ENCODE assay signal across 16 mouse cellular contexts in the genomic region with DNA sequence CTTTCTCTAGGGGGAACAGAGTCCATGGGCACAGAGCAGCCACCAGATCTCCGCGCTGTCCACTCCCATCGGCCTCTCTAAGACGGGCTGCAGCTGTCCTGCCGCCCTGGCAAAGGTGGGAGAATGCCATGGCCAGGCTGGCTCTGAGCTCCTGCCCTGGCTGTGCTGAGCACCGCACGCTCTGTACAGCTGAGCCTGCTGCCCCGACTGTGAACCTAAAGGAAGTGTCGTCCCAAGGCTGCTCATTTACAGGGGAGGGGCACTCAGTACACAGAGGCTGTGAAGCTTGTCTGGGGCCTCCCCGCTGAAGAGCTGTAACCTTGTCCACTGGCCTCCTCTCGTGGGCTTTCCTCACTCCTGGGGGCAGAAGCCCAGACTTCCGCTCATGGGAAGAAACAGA. TPM values are rescaled to one million over a fixed set of nuclear protein-coding genes. Genes with fewer than 3 reads are reported as not detected.
DNase-seq lines count a peak whose midpoint lies in the region; ATAC-seq and TF ChIP-seq lines count a peak whose summit lies in the region.
"Had no signal": no experiment of that assay in that cellular context is flagged by ENCODE, and none has a peak within 500 bp of the region (broad histone marks: within the 10 kb centered on the region; RNA-seq: fewer than 3 reads in every experiment).

No protein-coding gene starts in this region.

- peak overlapping the region; percentile 24; the same call in 1 of the 2 replicates for H3K27ac ChIP-seq in kidney, adult 2 months (ENCODE audit: insufficient read depth, low read depth, low read length)
- no peak overlapping the region for H3K27ac ChIP-seq in embryonic facial prominence, embryonic 13.5 days
- H3K27ac ChIP-seq in limb, embryonic 15.5 days, result no peak overlapping the region
- H3K27ac ChIP-seq in midbrain, embryonic 10.5 days (replicated peaks), result no peak overlapping the region
- H3K27ac ChIP-seq: heart, adult 2 months; layer of hippocampus, adult 2 months; neural tube, embryonic 13.5 days had no signal

- peaks cover 48% of the 10 kb centered on the region for H3K4me1 ChIP-seq in kidney, adult 2 months (ENCODE audit: control insufficient read depth, insufficient read depth, low read length)
- peaks cover 23% of the 10 kb centered on the region for H3K4me1 ChIP-seq in embryonic facial prominence, embryonic 13.5 days
- peaks cover 32% of the 10 kb centered on the region for H3K4me1 ChIP-seq in limb, embryonic 15.5 days
- H3K4me1 ChIP-seq in midbrain, embryonic 10.5 days, result peaks cover 17% of the 10 kb centered on the region; the same call in 1 of the 2 replicates

- peak overlapping the region; percentile 17; the same call in 1 of the 2 replicates for H3K9ac ChIP-seq in embryonic facial prominence, embryonic 13.5 days
- H3K9ac ChIP-seq in limb, embryonic 15.5 days, result no peak overlapping the region
- H3K9ac ChIP-seq: neural tube, embryonic 13.5 days had no signal

- TF ChIP-seq CTCF in kidney, adult 2 months (conservative IDR thresholded peaks at IDR 0.05; ENCODE audit: insufficient read depth, insufficient read length, low read depth, low read length), result no peak

- WGBS in kidney, adult 2 months, result 38% methylated on average over 12 of the region's 12 CpGs
- 54% methylated on average over 12 of the region's 12 CpGs for WGBS in embryonic facial prominence, embryonic 13.5 days
- 58% methylated on average over 12 of the region's 12 CpGs for WGBS in limb, embryonic 15.5 days
- WGBS in midbrain, embryonic 10.5 days, result 74% methylated on average over 12 of the region's 12 CpGs

- no peak; the same call in 1 of the 2 replicates for ATAC-seq in embryonic facial prominence, embryonic 13.5 days (ENCODE audit: insufficient number of reproducible peaks, insufficient read depth, low FRiP score, low TSS enrichment, low read depth)
- ATAC-seq in limb, embryonic 15.5 days (ENCODE audit: insufficient number of reproducible peaks, low FRiP score, low TSS enrichment, low read depth), result peak; percentile 32; the same call in 1 of the 2 replicates
- ATAC-seq: forebrain, embryonic 16.5 days; midbrain, embryonic 16.5 days had no signal

- no peaks in the 10 kb centered on the region for H3K27me3 ChIP-seq in kidney, adult 2 months (replicated peaks; ENCODE audit: control insufficient read depth, insufficient read depth, low read length)
- no peaks in the 10 kb centered on the region for H3K27me3 ChIP-seq in embryonic facial prominence, embryonic 13.5 days
- H3K27me3 ChIP-seq in limb, embryonic 15.5 days, result no peaks in the 10 kb centered on the region
- no peaks in the 10 kb centered on the region for H3K27me3 ChIP-seq in midbrain, embryonic 10.5 days (ENCODE audit: low read depth, poor library complexity, severe bottlenecking)
- H3K27me3 ChIP-seq: neural tube, embryonic 13.5 days had no signal

- no peak for TF ChIP-seq POLR2A in kidney, adult 2 months (IDR thresholded peaks at IDR 0.05; ENCODE audit: low read depth, low read length)

- no peak overlapping the region for H3K4me3 ChIP-seq in kidney, adult 2 months (ENCODE audit: insufficient read depth, low read depth, low read length)
- H3K4me3 ChIP-seq in embryonic facial prominence, embryonic 13.5 days, result no peak overlapping the region
- no peak overlapping the region for H3K4me3 ChIP-seq in limb, embryonic 15.5 days
- H3K4me3 ChIP-seq in midbrain, embryonic 10.5 days, result no peak overlapping the region
- H3K4me3 ChIP-seq: heart, adult 2 months; layer of hippocampus, adult 2 months; neural tube, embryonic 13.5 days had no signal

- peak; percentile 88 for DNase-seq in heart, adult 11 months
- DNase-seq in heart, adult 9 months (ENCODE audit: low spot score in 2 of 2), result no peak
- DNase-seq in kidney, adult 2 months, result no peak
- DNase-seq in kidney, adult 9 months, result no peak
- DNase-seq in midbrain, embryonic 10.5 days (ENCODE audit: low spot score), result no peak
- DNase-seq in cerebellum, postnatal 14 days, result no peak
- DNase-seq: B cell, adult 2 months; lung, adult 18-20 months; retina, postnatal 1 day had no signal

- no peaks in the 10 kb centered on the region for H3K36me3 ChIP-seq in kidney, adult 2 months (ENCODE audit: control insufficient read depth, insufficient read depth, low read length)
- no peaks in the 10 kb centered on the region for H3K36me3 ChIP-seq in embryonic facial prominence, embryonic 13.5 days
- no peaks in the 10 kb centered on the region for H3K36me3 ChIP-seq in limb, embryonic 15.5 days
- no peaks in the 10 kb centered on the region for H3K36me3 ChIP-seq in midbrain, embryonic 10.5 days
- H3K36me3 ChIP-seq: neural tube, embryonic 13.5 days had no signal

- no peaks in the 10 kb centered on the region for H3K9me3 ChIP-seq in embryonic facial prominence, embryonic 13.5 days
- no peaks in the 10 kb centered on the region for H3K9me3 ChIP-seq in limb, embryonic 15.5 days
- no peaks in the 10 kb centered on the region for H3K9me3 ChIP-seq in midbrain, embryonic 10.5 days (replicated peaks)
- H3K9me3 ChIP-seq: neural tube, embryonic 13.5 days had no signal

- H3K4me2 ChIP-seq in embryonic facial prominence, embryonic 13.5 days, result no peak overlapping the region
- H3K4me2 ChIP-seq in limb, embryonic 15.5 days, result no peak overlapping the region
- H3K4me2 ChIP-seq: neural tube, embryonic 13.5 days had no signal

RNA-seq across cellular contexts. Expression of gene Fhad1, which starts 29.6 kb away (rescaled TPM):
- polyA plus RNA-seq in kidney, adult 2 months (2012; rRNA removed), result 0.18 and 0.28 TPM in 2 replicates
- 0.91 and 1.3 TPM in 2 replicates for polyA plus RNA-seq in embryonic facial prominence, embryonic 13.5 days (2015; fragmentation: Nextera tagmentation; extraction: Ambion mirVana)
- polyA plus RNA-seq in limb, embryonic 15.5 days (2015; fragmentation: Nextera tagmentation; extraction: Ambion mirVana), result 3.9 and 5.5 TPM in 2 replicates
- polyA plus RNA-seq in midbrain, embryonic 10.5 days (2016; fragmentation: Nextera tagmentation; extraction: Ambion mirVana), result 1.6 and 1.9 TPM in 2 replicates

RNA-seq across cellular contexts. Expression of gene Tmem51, which starts 39.7 kb away (rescaled TPM):
- polyA plus RNA-seq in kidney, adult 2 months (2012; rRNA removed), result 59.6 and 60.4 TPM in 2 replicates
- polyA plus RNA-seq in embryonic facial prominence, embryonic 13.5 days (2015; fragmentation: Nextera tagmentation; extraction: Ambion mirVana), result 13.9 and 14.2 TPM in 2 replicates
- polyA plus RNA-seq in limb, embryonic 15.5 days (2015; fragmentation: Nextera tagmentation; extraction: Ambion mirVana), result 26.1 and 26.8 TPM in 2 replicates
- 13.3 and 13.6 TPM in 2 replicates for polyA plus RNA-seq in midbrain, embryonic 10.5 days (2016; fragmentation: Nextera tagmentation; extraction: Ambion mirVana)
